Mouse (Mus musculus): ENCODE results near the gene Cops9. TPM values are rescaled to one million over a fixed set of nuclear protein-coding genes. Genes with fewer than 3 reads are reported as not detected.

The Cops9 gene
- polyA plus RNA-seq, 1 experiment from 2014 or later, result 409 TPM

DNA sequence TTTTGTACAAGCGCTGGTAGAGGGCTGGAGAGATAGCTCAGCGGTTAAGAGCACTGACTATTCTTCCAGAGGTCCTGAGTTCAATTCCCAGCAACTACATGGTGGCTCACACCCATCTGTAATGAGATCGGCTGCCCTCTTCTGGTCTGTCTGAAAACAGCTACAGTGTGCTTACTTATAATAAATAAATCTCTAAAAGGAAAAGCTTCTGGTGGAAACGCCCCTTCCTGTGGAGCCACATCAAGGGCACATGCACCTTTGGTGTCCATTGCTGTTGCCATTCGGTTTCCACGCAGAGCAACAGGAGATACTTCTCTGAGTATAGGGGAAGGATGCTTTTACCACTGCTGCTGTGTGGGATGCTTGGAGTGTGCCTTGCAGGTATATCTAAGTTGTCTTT, 8.8 kb downstream of the Cops9 start:
- Histone ChIP-seq H3K4me3 (replicated peaks) (no peak overlapping the region), H3K4me2 (no peak overlapping the region), H3K27ac (no peak overlapping the region), H3K36me3 (peaks cover 26% of the 10 kb centered on the region), H3K9me3 (replicated peaks) (no peaks in the 10 kb centered on the region), H3K4me1 (no peaks in the 10 kb centered on the region), H3K9ac (no peak overlapping the region), H3K27me3 (peaks cover 4% of the 10 kb centered on the region; the same call in 1 of the 2 replicates)
- no peak for ATAC-seq (replicated peaks; ENCODE audit: low FRiP score)
- 69% methylated on average over 6 of the region's 6 CpGs for WGBS

DNA sequence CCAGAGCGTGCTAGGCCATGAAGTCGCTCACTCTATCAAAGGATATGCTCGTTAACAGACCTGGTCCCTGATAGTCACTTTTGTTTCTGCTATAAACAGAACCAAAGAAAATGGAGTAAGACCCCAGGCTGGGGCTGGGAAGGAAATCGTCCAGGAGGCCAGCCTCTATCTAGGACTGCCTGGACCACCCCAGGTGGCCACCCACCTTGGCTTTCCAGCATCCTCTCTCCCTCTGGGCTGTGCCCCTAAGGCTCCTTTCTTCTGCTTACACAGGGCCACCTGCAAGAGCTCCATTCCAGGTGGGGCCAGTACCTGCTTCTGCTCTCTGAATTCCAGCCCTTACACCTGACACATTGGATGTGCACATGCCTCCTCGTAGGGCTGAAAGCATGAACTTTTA, 9.6 kb downstream of the Cops9 start:
- Histone ChIP-seq H3K9ac (no peak overlapping the region), H3K9me3 (replicated peaks) (no peaks in the 10 kb centered on the region), H3K27ac (no peak overlapping the region), H3K36me3 (peaks cover 19% of the 10 kb centered on the region), H3K4me1 (no peaks in the 10 kb centered on the region), H3K4me3 (replicated peaks) (no peak overlapping the region), H3K27me3 (peaks cover 4% of the 10 kb centered on the region; the same call in 1 of the 2 replicates), H3K4me2 (no peak overlapping the region)
- no peak for ATAC-seq (replicated peaks; ENCODE audit: low FRiP score)
- 81% methylated on average over 5 of the region's 5 CpGs for WGBS

DNA sequence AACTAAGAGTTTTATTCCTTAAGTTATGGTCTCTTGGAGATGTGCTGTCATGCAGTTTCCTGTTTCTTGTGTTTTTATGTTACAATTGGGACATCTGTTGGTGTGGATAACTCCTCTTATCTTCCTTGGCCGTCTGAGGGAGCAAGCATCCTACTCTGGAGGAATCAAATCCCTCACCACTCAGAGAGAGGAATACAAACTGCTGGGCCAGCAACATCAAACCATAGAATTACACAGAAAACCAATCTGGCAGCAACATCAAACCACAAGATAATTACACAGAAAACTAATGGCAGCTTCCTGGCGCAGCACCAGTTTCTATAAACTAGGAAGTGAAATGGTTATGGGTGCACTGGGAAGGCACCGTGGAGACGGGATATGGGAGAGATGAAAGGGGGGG, 13.6 kb downstream of the Cops9 start:
- no peaks in the 10 kb centered on the region for H3K9me3 ChIP-seq (replicated peaks)
- WGBS, result 60% methylated on average over 4 of the region's 4 CpGs
- H3K4me3 ChIP-seq (replicated peaks), result no peak overlapping the region
- no peak overlapping the region for H3K4me2 ChIP-seq
- no peak for ATAC-seq (replicated peaks; ENCODE audit: low FRiP score)
- H3K9ac ChIP-seq, result no peak overlapping the region
- H3K27me3 ChIP-seq, result peaks cover 19% of the 10 kb centered on the region
- no peak overlapping the region for H3K27ac ChIP-seq
- no peaks in the 10 kb centered on the region for H3K36me3 ChIP-seq
- no peaks in the 10 kb centered on the region for H3K4me1 ChIP-seq

DNA sequence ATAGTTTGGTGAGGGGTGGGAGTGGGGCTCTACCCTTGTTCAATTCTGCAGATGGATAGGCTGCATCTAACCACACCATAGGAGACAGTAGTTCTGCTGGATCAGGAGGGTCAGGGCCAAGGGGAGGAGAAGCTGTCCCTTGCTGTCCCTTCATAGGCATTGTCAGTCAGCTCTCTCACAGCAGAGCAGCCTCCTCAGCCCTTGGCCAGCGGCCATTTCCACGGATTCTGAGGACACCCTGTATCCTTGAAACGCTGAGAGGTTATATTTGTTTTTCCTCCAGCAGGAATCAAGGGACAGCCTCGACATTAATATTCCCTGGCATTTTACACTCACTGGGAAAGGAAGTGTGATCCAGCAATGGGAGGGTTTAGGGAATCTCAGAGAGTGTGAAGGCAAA, 23.4 kb downstream of the Cops9 start:
- no peaks in the 10 kb centered on the region for H3K9me3 ChIP-seq (replicated peaks)
- no peak overlapping the region for H3K9ac ChIP-seq
- no peak overlapping the region for H3K4me2 ChIP-seq
- H3K4me1 ChIP-seq, result no peaks in the 10 kb centered on the region
- H3K4me3 ChIP-seq (replicated peaks), result no peak overlapping the region
- H3K36me3 ChIP-seq, result no peaks in the 10 kb centered on the region
- H3K27me3 ChIP-seq, result peaks cover 25% of the 10 kb centered on the region
- WGBS, result 51% methylated on average over 4 of the region's 4 CpGs
- no peak overlapping the region for H3K27ac ChIP-seq
- ATAC-seq (replicated peaks; ENCODE audit: low FRiP score), result no peak

DNA sequence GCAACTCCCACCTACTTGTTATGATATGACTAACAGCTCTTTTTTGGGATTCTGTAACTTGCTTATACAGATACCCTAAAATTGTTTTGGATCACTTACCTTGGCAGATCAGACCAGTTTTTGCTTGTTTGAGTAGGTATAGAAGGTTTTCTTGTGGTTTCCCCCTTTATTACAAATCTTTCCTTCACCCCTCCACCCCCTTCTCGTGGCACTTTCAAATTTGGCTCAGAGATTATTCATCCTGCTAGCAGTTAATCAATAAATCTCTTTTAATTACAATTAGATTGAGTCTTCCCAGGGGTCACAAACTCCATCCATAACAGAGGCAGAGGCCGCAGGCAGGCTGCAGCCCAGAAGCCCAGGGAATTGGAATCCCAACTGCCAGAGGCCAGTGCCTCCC, 24.3 kb downstream of the Cops9 start, which contains the start of gene Olfr12:
Gene Olfr12, plus strand, starts transcription at position 301 of the 400 bp plus-strand sequence.
- H3K4me2 ChIP-seq, result no peak within 1 kb of the TSS
- H3K9ac ChIP-seq, result no peak within 1 kb of the TSS
- 67% methylated on average over 2 of the region's 2 CpGs for WGBS
- H3K9me3 ChIP-seq (replicated peaks), result no peaks in the 10 kb centered on the region
- H3K4me1 ChIP-seq, result no peaks in the 10 kb centered on the region
- H3K36me3 ChIP-seq, result no peaks in the 10 kb centered on the region
- ATAC-seq (replicated peaks; ENCODE audit: low FRiP score), result no peak
- no peak within 1 kb of the TSS for H3K4me3 ChIP-seq (replicated peaks)
- no peak within 1 kb of the TSS for H3K27ac ChIP-seq
- peaks cover 25% of the 10 kb centered on the region for H3K27me3 ChIP-seq

DNA sequence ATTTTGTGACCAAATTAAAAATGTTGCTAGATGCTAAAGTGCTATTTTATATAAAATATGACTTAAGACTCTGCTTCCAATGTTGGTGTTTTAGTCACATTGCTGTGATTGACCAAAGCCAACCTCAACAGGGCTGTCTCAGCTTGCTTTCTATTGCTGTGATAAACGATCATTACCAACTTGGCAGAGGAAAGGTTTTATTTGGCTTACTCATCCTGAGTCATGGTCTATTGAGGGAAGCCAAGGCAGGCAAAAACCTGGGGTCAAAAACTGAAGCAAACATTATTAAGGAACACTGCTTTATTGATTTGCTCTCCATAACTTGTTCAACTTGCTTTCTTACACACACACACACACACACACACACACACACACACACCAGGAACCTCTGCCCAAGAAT, 25.7 kb downstream of the Cops9 start:
- Histone ChIP-seq H3K27ac (no peak overlapping the region), H3K4me1 (no peaks in the 10 kb centered on the region), H3K36me3 (no peaks in the 10 kb centered on the region), H3K4me2 (no peak overlapping the region), H3K9me3 (replicated peaks) (no peaks in the 10 kb centered on the region), H3K4me3 (replicated peaks) (no peak overlapping the region), H3K27me3 (peaks cover 25% of the 10 kb centered on the region), H3K9ac (no peak overlapping the region)
- no peak for ATAC-seq (replicated peaks; ENCODE audit: low FRiP score)
- 68% methylated on average over 1 of the region's 1 CpGs for WGBS

DNA sequence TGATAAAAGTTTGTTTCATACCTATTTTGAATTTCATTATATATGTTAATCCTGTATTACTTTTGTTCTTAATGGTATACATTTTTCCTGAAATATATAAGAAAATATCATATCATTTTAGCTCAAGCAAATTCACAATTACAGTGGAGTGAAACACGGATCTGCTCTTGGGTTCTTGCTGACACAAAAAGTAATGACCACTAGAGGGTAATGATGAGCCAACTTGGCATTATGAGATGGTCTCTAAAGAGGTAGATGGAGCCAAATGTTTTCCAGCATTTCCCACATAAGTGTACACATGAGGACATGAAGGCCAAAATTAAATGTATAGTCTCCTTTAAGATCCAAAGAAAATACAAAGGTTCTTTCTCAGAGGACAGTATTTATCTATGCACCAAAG, 27.3 kb downstream of the Cops9 start:
- Histone ChIP-seq H3K36me3 (no peaks in the 10 kb centered on the region), H3K4me3 (replicated peaks) (no peak overlapping the region), H3K27me3 (peaks cover 32% of the 10 kb centered on the region), H3K27ac (no peak overlapping the region), H3K9me3 (replicated peaks) (no peaks in the 10 kb centered on the region), H3K4me2 (no peak overlapping the region), H3K4me1 (no peaks in the 10 kb centered on the region), H3K9ac (no peak overlapping the region)
- 12% methylated on average over 1 of the region's 1 CpGs for WGBS
- ATAC-seq (replicated peaks; ENCODE audit: low FRiP score), result no peak

DNA sequence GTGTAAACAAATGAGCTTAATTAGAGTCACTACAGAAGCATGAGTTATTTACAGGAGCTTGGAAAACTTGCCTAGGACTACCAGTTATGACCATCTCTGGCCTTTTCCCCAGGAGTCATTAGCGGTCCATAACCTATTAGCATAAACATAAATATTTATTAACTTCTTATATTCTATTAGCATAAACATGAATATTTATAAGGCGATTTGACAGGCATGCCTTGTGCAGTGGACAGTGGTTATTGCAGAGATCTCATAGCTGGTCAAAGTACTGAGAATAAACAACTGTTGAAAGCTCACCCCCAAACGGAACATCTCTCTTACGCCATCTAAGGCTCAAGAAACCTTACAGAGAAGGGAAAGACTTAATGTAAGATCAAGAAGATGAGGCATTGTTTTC, 28.6 kb downstream of the Cops9 start:
- H3K36me3 ChIP-seq, result no peaks in the 10 kb centered on the region

DNA sequence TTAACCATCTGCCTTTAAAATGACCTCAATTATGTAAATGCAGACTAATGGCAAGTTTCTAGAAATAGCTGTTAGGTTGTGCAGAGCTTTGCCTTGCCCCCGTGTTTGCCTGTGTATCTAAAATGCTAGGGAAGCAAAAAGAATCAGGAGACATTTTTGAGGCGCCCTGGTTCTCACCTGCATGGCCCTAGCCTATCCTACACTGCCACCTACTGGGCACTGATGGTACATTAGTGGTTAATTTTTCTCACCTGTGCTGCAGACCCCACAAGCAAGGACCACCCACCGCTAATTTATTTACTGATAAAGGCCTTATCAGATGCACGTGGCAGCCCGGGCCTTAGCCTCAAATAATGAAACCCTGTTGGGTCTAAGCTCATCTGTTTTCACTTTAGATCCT, 30.8 kb downstream of the Cops9 start:
- no peak for ATAC-seq (replicated peaks; ENCODE audit: low FRiP score)

More for the DNA sequence above, 28.6 kb downstream of the Cops9 start:
- Histone ChIP-seq H3K9ac (no peak overlapping the region), H3K27ac (no peak overlapping the region), H3K4me1 (no peaks in the 10 kb centered on the region), H3K4me3 (replicated peaks) (no peak overlapping the region), H3K27me3 (peaks cover 33% of the 10 kb centered on the region), H3K4me2 (no peak overlapping the region), H3K9me3 (replicated peaks) (no peaks in the 10 kb centered on the region)
- WGBS, result 51% methylated on average over 4 of the region's 4 CpGs
- no peak for ATAC-seq (replicated peaks; ENCODE audit: low FRiP score)

DNA sequence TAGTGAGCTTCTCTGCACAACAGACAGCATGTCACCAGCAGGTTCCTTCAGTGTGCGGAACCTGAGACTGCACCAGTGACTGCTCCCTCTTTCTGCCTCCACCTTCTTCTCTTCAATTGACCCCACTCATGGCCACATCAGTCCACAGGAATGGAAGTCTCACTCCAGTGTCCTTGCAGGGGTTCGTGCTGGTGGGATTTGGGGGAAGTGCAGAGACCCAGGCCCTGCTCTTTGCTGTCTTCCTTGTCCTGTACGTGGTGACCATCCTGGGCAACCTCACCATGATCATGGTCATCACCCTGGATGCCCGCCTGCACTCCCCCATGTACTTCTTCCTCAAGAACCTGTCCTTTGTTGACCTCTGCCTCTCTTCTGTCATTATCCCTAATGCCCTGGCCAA, 34.1 kb downstream of the Cops9 start:
- Histone ChIP-seq H3K9me3 (replicated peaks) (no peaks in the 10 kb centered on the region), H3K4me2 (no peak overlapping the region), H3K9ac (no peak overlapping the region), H3K27ac (no peak overlapping the region), H3K4me1 (no peaks in the 10 kb centered on the region), H3K36me3 (no peaks in the 10 kb centered on the region), H3K4me3 (replicated peaks) (no peak overlapping the region), H3K27me3 (peaks cover 17% of the 10 kb centered on the region)
- ATAC-seq (replicated peaks; ENCODE audit: low FRiP score), result no peak
- WGBS, result 75% methylated on average over 4 of the region's 4 CpGs

More for the DNA sequence above, 30.8 kb downstream of the Cops9 start:
- Histone ChIP-seq H3K36me3 (no peaks in the 10 kb centered on the region), H3K9me3 (replicated peaks) (no peaks in the 10 kb centered on the region), H3K27me3 (peaks cover 27% of the 10 kb centered on the region), H3K9ac (no peak overlapping the region), H3K4me2 (no peak overlapping the region), H3K4me3 (replicated peaks) (no peak overlapping the region), H3K27ac (no peak overlapping the region), H3K4me1 (no peaks in the 10 kb centered on the region)
- 5% methylated on average over 5 of the region's 5 CpGs for WGBS

DNA sequence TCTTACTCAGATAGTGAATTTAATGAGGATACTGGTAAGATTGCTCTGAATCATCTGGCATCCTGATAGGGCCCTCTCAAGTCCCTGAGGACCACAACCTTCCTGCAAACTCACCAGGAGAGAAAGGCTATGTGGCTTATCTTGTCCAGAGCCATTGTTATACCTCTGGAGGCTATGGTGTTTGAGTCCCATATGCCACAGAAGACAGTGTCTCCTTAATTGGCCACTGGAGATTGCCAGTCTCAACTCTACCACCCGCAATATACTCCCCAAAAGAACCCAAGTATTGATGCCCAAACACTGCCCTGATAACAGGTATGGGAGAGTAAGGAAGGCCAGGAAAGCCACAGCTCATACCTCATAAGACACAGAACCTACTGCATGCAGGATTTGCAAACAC, 36.3 kb downstream of the Cops9 start, which contains the start of gene Olfr1410:
Gene Olfr1410, plus strand, starts transcription at position 301 of the 400 bp plus-strand sequence.
- no peaks in the 10 kb centered on the region for H3K36me3 ChIP-seq
- 88% methylated on average over 1 of the region's 1 CpGs for WGBS
- no peak for ATAC-seq (replicated peaks; ENCODE audit: low FRiP score)
- no peak within 1 kb of the TSS for H3K4me3 ChIP-seq (replicated peaks)
- H3K27ac ChIP-seq, result no peak within 1 kb of the TSS
- peaks cover 14% of the 10 kb centered on the region for H3K27me3 ChIP-seq
- no peaks in the 10 kb centered on the region for H3K4me1 ChIP-seq
- no peak within 1 kb of the TSS for H3K4me2 ChIP-seq
- H3K9me3 ChIP-seq (replicated peaks), result no peaks in the 10 kb centered on the region
- no peak within 1 kb of the TSS for H3K9ac ChIP-seq

DNA sequence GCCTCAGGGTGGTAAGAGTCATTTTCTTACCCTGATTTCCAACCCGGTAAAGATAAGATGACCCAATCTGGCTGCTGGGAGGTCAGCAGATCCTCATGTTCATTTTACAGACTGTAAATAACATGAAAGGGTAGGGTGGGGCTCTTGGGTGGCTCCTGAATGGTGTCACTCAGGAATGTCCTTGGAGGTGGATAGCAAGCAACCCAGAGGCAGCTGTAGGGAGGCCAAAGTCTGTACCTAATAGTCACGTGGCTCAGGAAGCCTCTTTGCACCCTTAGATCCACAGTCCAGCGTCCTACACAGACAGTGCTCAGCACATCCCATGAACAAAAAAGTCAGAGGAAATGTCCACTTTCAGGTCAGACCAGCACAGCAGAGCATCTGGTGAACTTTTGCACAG, 45.8 kb downstream of the Cops9 start:
- 0 out of 2 replicates have a peak, but pooled peaks cover 6% of the 10 kb centered on the region for H3K27me3 ChIP-seq
- H3K9me3 ChIP-seq (replicated peaks), result no peaks in the 10 kb centered on the region
- WGBS, result 84% methylated on average over 3 of the region's 3 CpGs
- no peak overlapping the region for H3K27ac ChIP-seq
- ATAC-seq (replicated peaks; ENCODE audit: low FRiP score), result no peak
- no peak overlapping the region for H3K4me2 ChIP-seq
- H3K9ac ChIP-seq, result no peak overlapping the region
- H3K36me3 ChIP-seq, result no peaks in the 10 kb centered on the region
- H3K4me3 ChIP-seq (replicated peaks), result no peak overlapping the region
- no peaks in the 10 kb centered on the region for H3K4me1 ChIP-seq

DNA sequence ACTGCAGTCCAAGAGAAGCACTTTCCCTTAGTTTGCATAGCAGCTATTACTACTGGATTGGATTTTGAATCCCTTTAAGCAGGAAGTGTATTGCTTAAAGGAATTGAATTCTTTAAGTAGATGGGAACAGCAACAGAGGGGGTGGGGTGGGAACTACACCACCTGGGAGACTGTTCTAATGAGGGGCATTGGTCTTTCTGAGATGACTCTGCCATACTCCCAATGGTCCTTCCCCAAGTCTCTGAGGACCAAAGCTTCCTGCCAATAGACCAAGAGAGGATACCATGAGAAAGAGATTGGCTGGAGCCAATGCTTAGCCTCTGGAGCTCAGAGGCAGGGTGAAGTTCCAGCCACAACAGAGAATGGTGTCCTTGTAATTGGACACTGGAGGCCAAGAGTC, 47.7 kb downstream of the Cops9 start, which contains the start of gene Olfr1411:
Gene Olfr1411, plus strand, starts transcription at position 301 of the 400 bp plus-strand sequence.
- Histone ChIP-seq H3K36me3 (no peaks in the 10 kb centered on the region), H3K9me3 (replicated peaks) (no peaks in the 10 kb centered on the region), H3K9ac (no peak within 1 kb of the TSS), H3K4me2 (no peak within 1 kb of the TSS), H3K27me3 (0 out of 2 replicates have a peak, but pooled peaks cover 6% of the 10 kb centered on the region), H3K4me3 (replicated peaks) (no peak within 1 kb of the TSS), H3K27ac (no peak within 1 kb of the TSS), H3K4me1 (no peaks in the 10 kb centered on the region)
- ATAC-seq (replicated peaks; ENCODE audit: low FRiP score), result no peak

All from kidney, embryonic 15.5 days (tissue).